Mouse (Mus musculus) myocyte (in vitro differentiated cells): ENCODE results near the gene Vwa5a. TPM values are rescaled to one million over a fixed set of nuclear protein-coding genes. Genes with fewer than 3 reads are reported as not detected.

Experiments used
- H3K27me3 ChIP-seq: one replicate; pipeline ENCODE4 v1.6.1; 2011; ENCODE audit not compliant: control insufficient read depth, insufficient read depth, insufficient read length
- H3K36me3 ChIP-seq: one replicate; pipeline ENCODE4 v1.6.1; 2011; ENCODE audit not compliant: control insufficient read depth, insufficient read depth
- H3K4me2 ChIP-seq: one replicate; pipeline ENCODE4 v1.6.1; 2011; ENCODE audit warnings: low read depth, control low read depth
- H3K4me3 ChIP-seq: one replicate; pipeline ENCODE4 v1.5.1; 2011; ENCODE audit warnings: mild to moderate bottlenecking, control low read depth, moderate library complexity
- H3K79me2 ChIP-seq: one replicate; pipeline ENCODE4 v1.6.1; 2011; ENCODE audit not compliant: control insufficient read depth, insufficient read depth
- H3ac ChIP-seq: one replicate; pipeline ENCODE4 v1.6.1; 2011; ENCODE audit not compliant: control insufficient read depth, insufficient read length
- CEBPB ChIP-seq: IDR thresholded peaks from 2 replicates; pipeline ENCODE4 v1.6.1; 2011; ENCODE audit warnings: mild to moderate bottlenecking, moderate library complexity; ENCODE audit not compliant: poor library complexity, insufficient read depth, severe bottlenecking
- E2F4 ChIP-seq: IDR thresholded peaks from one replicate; pipeline ENCODE4 v1.6.1; 2011; ENCODE audit warnings: mild to moderate bottlenecking, control low read depth, moderate library complexity; ENCODE audit not compliant: insufficient read depth
- MAX ChIP-seq: IDR thresholded peaks from one replicate; pipeline ENCODE4 v1.6.1; 2011; ENCODE audit warnings: low read depth, mild to moderate bottlenecking, control low read depth
- MYOD1 ChIP-seq, 3 experiments: IDR thresholded peaks; one replicate each; pipeline ENCODE4 v1.6.1; 2011; ENCODE audit warnings: control low read depth in 2 of 3, low read depth in 2 of 3, mild to moderate bottlenecking in 2 of 3, moderate library complexity in 1 of 3; ENCODE audit not compliant: insufficient read length in 2 of 3, control insufficient read depth in 1 of 3
- MYOG ChIP-seq, 3 experiments: IDR thresholded peaks; one replicate each; pipeline ENCODE4 v1.6.1; 2011; ENCODE audit warnings: control low read depth in 2 of 3, low read depth in 2 of 3, mild to moderate bottlenecking in 2 of 3; ENCODE audit not compliant: insufficient read length in 2 of 3, control insufficient read depth in 1 of 3, insufficient read depth in 1 of 3
- POLR2A ChIP-seq: IDR thresholded peaks from one replicate; pipeline ENCODE4 v1.6.1; 2011; ENCODE audit warnings: low read depth, mild to moderate bottlenecking, control low read depth, moderate library complexity; ENCODE audit not compliant: insufficient read length
- POLR2AphosphoS2 ChIP-seq: IDR thresholded peaks from one replicate; pipeline ENCODE4 v1.6.1; 2011; ENCODE audit warnings: low read depth, control low read depth; ENCODE audit not compliant: insufficient read length
- REST ChIP-seq: IDR thresholded peaks from one replicate; pipeline ENCODE4 v1.6.1; 2011; ENCODE audit warnings: mild to moderate bottlenecking, control low read depth, moderate library complexity; ENCODE audit not compliant: insufficient read depth, insufficient read length
- SRF ChIP-seq: IDR thresholded peaks from one replicate; pipeline ENCODE4 v1.6.1; 2011; ENCODE audit warnings: low read depth; ENCODE audit not compliant: control insufficient read depth, insufficient read length
- TCF12 ChIP-seq: IDR thresholded peaks from one replicate; pipeline ENCODE4 v1.6.1; 2011; ENCODE audit warnings: mild to moderate bottlenecking, control low read depth; ENCODE audit not compliant: poor library complexity, insufficient read depth, severe bottlenecking
- TCF3 ChIP-seq: IDR thresholded peaks from one replicate; pipeline ENCODE4 v1.6.1; 2011; ENCODE audit warnings: low read depth, control low read depth; ENCODE audit not compliant: insufficient read length
- USF1 ChIP-seq: IDR thresholded peaks from one replicate; pipeline ENCODE4 v1.6.1; 2011; ENCODE audit warnings: low read depth, mild to moderate bottlenecking, control low read depth, moderate library complexity
- polyA plus RNA-seq: library from polyadenylated mRNA; unstranded; fragments of >200 nt; fragmentation: generic; extraction: Trizol; gene quantifications from one replicate; pipeline ENCODE4 v1.2.1, GENCODE M21; 2012; ENCODE audit warnings: missing spikeins

Vwa5a gene
- polyA plus RNA-seq, 1 experiment = 10.3 TPM

- Histone ChIP-seq H3K36me3 (peaks cover 16% of the 10 kb centered on the region), H3ac (no peak overlapping the region), H3K27me3 (no peaks in the 10 kb centered on the region), H3K79me2 (no peaks in the 10 kb centered on the region), H3K4me3 (no peak overlapping the region), H3K4me2 (no peak overlapping the region)
- TF ChIP-seq POLR2AphosphoS2 = no peak
- TF ChIP-seq E2F4 = no peak
- no peak for TF ChIP-seq CEBPB
These were observed 10.2 kb downstream of the Vwa5a start for GRCm38 (mm10) chr9:38728218-38728617.

DNA sequence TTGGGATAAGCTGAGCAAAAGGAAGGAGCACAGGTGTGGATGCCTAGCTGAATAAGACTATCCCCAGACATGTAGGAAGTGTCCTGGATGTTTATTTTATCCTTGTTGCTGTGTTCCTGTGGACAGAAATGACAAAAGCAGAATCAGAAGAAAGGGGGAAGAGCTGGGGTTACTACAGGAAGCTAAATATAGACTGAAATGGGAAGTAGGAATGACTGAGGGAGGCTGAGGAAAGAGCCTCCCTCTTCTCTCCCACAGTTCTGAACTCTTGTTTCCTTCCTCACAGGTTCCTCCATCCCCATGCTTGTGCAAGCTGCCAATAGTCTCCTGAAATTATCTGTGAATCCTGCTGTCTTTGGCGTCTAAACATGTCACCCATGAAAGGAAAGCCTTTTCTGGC is 23.3 kb downstream of the Vwa5a start:
- Histone ChIP-seq H3K4me2 (no peak overlapping the region), H3K36me3 (peaks cover 5% of the 10 kb centered on the region), H3K79me2 (no peaks in the 10 kb centered on the region)

GRCm38 (mm10) chr9:38744619-38745315 is 26.7 kb downstream of the Vwa5a start:
- Histone ChIP-seq H3K27me3 (no peaks in the 10 kb centered on the region), H3K36me3 (no peaks in the 10 kb centered on the region), H3K79me2 (no peaks in the 10 kb centered on the region), H3ac (no peak overlapping the region), H3K4me2 (no peak overlapping the region), H3K4me3 (no peak overlapping the region)
- TF ChIP-seq TCF12 = no peak
- TF ChIP-seq USF1 = no peak
- TF ChIP-seq REST = no peak
- TF ChIP-seq SRF = no peak
- TF ChIP-seq POLR2AphosphoS2 = no peak
- no peak for TF ChIP-seq MYOG (IDR thresholded peaks at IDR 0.05; ENCODE audit: control insufficient read depth in 1 of 3, insufficient read depth in 1 of 3, insufficient read length in 2 of 3, low read depth in 2 of 3)
- no peak for TF ChIP-seq CEBPB
- TF ChIP-seq TCF3 = no peak

More for the DNA sequence above, 23.3 kb downstream of the Vwa5a start:
- Histone ChIP-seq H3ac (no peak overlapping the region), H3K4me3 (no peak overlapping the region), H3K27me3 (no peaks in the 10 kb centered on the region)
- TF ChIP-seq USF1 = no peak
- TF ChIP-seq SRF = no peak
- TF ChIP-seq MAX = no peak
- no peak for TF ChIP-seq TCF3
- no peak for TF ChIP-seq E2F4
- no peak for TF ChIP-seq MYOD1 (IDR thresholded peaks at IDR 0.05; ENCODE audit: control insufficient read depth in 1 of 3, insufficient read length in 2 of 3, low read depth in 2 of 3)

GRCm38 (mm10) chr9:38751999-38752398 is 33.9 kb downstream of the Vwa5a start, which contains the start of gene Olfr920:
Gene Olfr920 (plus strand): TSS chr9:38752299.
- Histone ChIP-seq H3K4me2 (no peak within 1 kb of the TSS), H3K4me3 (no peak within 1 kb of the TSS), H3ac (no peak within 1 kb of the TSS), H3K27me3 (no peaks in the 10 kb centered on the region), H3K36me3 (no peaks in the 10 kb centered on the region), H3K79me2 (no peaks in the 10 kb centered on the region)
- TF ChIP-seq CEBPB = no peak
- no peak for TF ChIP-seq TCF3
- no peak for TF ChIP-seq USF1
- TF ChIP-seq TCF12 = no peak
- no peak for TF ChIP-seq POLR2A
- TF ChIP-seq MYOD1 (IDR thresholded peaks at IDR 0.05; ENCODE audit: control insufficient read depth in 1 of 3, insufficient read length in 2 of 3, low read depth in 2 of 3) = no peak
- TF ChIP-seq MYOG (IDR thresholded peaks at IDR 0.05; ENCODE audit: control insufficient read depth in 1 of 3, insufficient read depth in 1 of 3, insufficient read length in 2 of 3, low read depth in 2 of 3) = no peak
- no peak for TF ChIP-seq MAX
- no peak for TF ChIP-seq POLR2AphosphoS2
- TF ChIP-seq E2F4 = no peak

GRCm38 (mm10) chr9:38772768-38773167 is 54.7 kb downstream of the Vwa5a start, which contains the start of gene Olfr921:
Gene Olfr921 (plus strand): TSS chr9:38773068.
- Histone ChIP-seq H3K79me2 (no peaks in the 10 kb centered on the region), H3ac (no peak within 1 kb of the TSS), H3K27me3 (no peaks in the 10 kb centered on the region), H3K36me3 (no peaks in the 10 kb centered on the region), H3K4me3 (no peak within 1 kb of the TSS), H3K4me2 (no peak within 1 kb of the TSS)
- TF ChIP-seq SRF (no peak), MAX (no peak), POLR2A (no peak), REST (no peak), E2F4 (no peak), CEBPB (no peak), MYOD1 (IDR thresholded peaks at IDR 0.05; ENCODE audit: control insufficient read depth in 1 of 3, insufficient read length in 2 of 3, low read depth in 2 of 3) (no peak), TCF12 (no peak), MYOG (IDR thresholded peaks at IDR 0.05; ENCODE audit: control insufficient read depth in 1 of 3, insufficient read depth in 1 of 3, insufficient read length in 2 of 3, low read depth in 2 of 3) (no peak), POLR2AphosphoS2 (no peak), TCF3 (no peak), USF1 (no peak)
